Mouse (Mus musculus): ENCODE data around the gene Eif2b5. TPM values are rescaled to one million over a fixed set of nuclear protein-coding genes. Genes with fewer than 3 reads are reported as not detected.

Gene Eif2b5
- polyA plus RNA-seq (2017; shearing (Covaris generic)) = 74.1 TPM

DNA sequence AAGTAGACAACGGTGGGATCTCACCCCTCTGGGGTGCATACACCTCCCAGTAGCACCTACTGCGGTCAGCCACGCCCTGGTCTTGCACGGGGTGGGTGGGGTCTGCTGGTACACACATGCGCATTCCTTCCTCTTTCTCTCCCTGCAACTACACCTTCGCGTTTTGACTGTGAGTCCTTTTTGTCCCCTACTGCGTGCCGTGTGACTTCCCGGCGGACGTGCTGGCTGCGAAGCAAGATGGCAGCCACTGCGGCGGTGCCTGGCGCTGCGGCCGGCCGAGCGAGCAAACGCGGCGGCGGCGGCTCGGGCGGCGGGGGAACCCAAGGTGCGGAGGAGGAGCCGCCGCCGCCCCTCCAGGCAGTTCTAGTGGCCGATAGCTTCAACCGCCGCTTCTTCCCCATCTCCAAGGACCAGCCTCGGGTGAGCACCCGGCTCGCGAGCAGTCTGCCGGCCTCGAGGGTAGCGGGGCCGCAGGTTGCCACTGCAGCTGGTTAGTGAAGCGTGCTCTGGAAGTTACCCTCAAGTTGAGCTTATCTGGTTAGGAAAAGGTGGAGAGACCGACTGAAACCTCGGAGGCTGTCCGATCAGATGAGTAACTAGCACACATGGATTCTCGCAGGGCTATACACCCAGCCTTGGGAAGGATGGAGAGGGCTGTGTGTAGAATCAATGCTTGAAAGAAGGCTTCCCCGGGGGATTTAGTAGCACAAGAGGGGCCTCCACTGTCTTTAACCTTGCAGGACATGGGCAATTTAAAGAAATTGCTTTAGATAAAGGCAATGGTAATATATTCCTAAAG is at the start of gene Eif2b5:
Eif2b5 (plus strand) TSS at position 141 of the 799 bp plus-strand sequence.

DNA sequence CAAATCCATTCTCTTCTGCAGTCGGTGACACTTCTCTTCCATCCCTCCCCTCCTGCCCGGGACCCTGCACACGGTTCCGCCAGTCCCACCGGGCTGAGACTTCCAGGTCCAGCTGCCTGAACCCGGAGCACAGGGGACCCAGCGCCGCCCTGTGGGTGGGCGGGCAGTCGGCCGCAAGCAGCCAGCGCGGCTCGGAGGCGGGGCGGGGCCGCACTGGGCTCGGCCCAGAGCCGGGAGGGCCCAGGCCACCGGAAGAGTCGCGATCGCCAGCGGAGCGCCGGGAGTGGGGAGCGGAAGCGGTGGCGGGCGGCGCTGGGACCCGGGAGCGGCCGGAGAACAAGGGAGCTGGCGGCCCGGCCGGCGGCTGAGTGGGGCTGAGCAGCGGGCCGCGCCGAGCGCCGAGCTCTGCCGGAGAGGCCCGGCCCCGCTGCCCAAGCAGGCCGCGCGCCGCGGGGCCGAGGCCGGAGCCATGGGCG is 18.1 kb downstream of the Eif2b5 start, which contains the start of gene Dvl3:
Dvl3 (plus strand) TSS at position 257 of the 476 bp plus-strand sequence.

DNA sequence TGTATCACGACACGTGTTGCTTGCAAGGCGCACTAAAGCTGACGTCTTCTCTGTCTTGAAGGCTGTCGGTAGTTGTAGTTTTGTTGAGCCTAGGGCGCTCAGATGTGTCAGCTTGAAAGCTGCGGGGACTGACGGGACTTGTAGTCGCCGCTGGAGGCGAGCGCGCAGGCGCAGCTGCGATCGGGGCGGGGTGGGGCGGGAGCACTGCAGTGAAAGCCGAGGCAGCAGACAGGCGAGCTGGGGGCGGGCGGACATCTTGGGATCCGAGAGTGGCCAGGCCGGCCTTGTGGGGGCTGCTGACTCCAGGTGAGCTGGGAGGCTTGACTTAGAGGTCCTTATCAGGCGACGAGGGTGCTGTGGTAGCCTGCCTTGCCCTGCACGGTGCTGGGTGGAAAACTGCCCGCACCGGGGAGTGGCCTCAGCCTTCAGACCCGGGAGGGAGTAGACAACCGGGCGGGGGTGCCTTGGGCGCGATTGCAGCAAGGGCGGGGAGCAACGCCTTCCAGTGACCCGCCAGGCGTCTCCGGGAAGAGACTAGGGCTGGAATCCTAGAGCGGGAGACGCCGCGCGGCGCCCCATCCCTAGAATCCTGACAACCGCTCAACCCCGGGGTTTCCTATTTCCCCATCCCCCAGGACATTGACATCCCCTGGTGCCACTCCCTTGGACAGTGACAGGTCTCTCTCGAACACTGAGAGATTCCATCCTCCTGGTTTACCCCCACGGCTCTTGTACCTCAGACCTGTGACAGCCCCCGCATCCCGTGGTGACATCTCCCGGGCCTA is 36.9 kb downstream of the Eif2b5 start, which contains the start of gene Ap2m1:
Ap2m1 (plus strand) TSS at position 183 of the 785 bp plus-strand sequence.

DNA sequence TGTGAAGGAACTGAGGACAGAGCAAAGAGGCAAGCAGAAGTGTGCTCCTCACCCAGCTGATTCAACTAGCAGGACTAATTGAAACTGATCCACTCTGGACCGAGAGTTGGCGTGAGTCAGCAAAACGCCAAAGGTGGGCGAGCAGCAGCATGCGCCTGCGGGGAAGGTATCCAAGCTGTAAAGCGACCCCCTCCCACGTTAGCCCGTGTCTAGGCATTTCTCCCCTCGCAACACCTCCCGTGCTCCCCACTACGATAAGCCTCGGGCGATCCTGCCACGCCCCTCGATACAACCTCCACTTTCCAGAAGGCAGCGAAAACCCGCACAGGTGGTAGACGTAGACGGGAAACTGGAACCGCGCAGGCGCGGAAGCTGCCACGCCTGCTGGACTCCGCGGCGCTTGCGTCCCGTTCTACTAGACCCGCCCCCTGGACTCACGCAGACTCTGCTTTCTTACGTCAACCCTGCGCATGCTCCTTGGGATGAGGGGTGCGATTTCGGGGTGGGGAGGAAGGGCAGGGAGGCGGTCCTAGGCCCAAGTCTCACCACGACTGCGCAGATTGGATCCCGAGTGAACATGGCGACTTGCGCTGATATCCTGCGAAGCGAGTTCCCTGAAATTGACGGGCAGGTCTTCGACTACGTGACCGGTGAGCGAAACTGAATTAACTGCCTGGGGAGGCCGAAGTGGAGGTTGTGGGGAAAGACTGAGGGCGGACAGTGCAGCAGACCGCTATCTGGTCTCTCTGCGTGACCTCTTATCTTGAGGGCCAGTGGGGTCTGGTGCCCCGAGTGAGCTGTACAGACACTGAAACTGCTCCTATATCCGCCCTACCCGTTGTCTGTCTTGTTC is 49.7 kb downstream of the Eif2b5 start, which contains the start of gene Abcf3:
Abcf3 (plus strand) TSS at position 482 of the 853 bp plus-strand sequence.

Other genes starting within 250 kb of the Eif2b5 start
- gene Parl, start 196.4 kb upstream of the Eif2b5 start, polyA plus RNA-seq (2017; shearing (Covaris generic)) = 85.1 TPM
- not detected for gene Cyp2ab1, start 173.4 kb upstream of the Eif2b5 start, polyA plus RNA-seq (2017; shearing (Covaris generic))
- 32.8 TPM for gene Abcc5, start 72.4 kb upstream of the Eif2b5 start, polyA plus RNA-seq (2017; shearing (Covaris generic))
- 28.3 TPM for gene Dvl3, start 18.2 kb downstream of the Eif2b5 start, polyA plus RNA-seq (2017; shearing (Covaris generic))
- gene Ap2m1, start 36.7 kb downstream of the Eif2b5 start, polyA plus RNA-seq (2017; shearing (Covaris generic)) = 410 TPM
- gene Abcf3, start 49.8 kb downstream of the Eif2b5 start, polyA plus RNA-seq (2017; shearing (Covaris generic)) = 71.0 TPM
- gene Vwa5b2, start 90.7 kb downstream of the Eif2b5 start, polyA plus RNA-seq (2017; shearing (Covaris generic)) = 0.07 TPM
- 20.3 TPM for gene Eef1akmt4, start 112.8 kb downstream of the Eif2b5 start, polyA plus RNA-seq (2017; shearing (Covaris generic))
- gene Gm49333, start 112.8 kb downstream of the Eif2b5 start, polyA plus RNA-seq (2017; shearing (Covaris generic)) = not detected
- gene Alg3, start 112.9 kb downstream of the Eif2b5 start, polyA plus RNA-seq (2017; shearing (Covaris generic)) = 40.1 TPM
- 0.28 TPM for gene Camk2n2, start 122.5 kb downstream of the Eif2b5 start, polyA plus RNA-seq (2017; shearing (Covaris generic))
- not detected for gene Ece2, start 131.0 kb downstream of the Eif2b5 start, polyA plus RNA-seq (2017; shearing (Covaris generic))
- 258 TPM for gene Psmd2, start 152.8 kb downstream of the Eif2b5 start, polyA plus RNA-seq (2017; shearing (Covaris generic))
- gene Eif4g1, start 169.5 kb downstream of the Eif2b5 start, polyA plus RNA-seq (2017; shearing (Covaris generic)) = 130 TPM
- gene Fam131a, start 194.4 kb downstream of the Eif2b5 start, polyA plus RNA-seq (2017; shearing (Covaris generic)) = 0.95 TPM
- gene Polr2h, start 218.8 kb downstream of the Eif2b5 start, polyA plus RNA-seq (2017; shearing (Covaris generic)) = 62.2 TPM
- gene Clcn2, start 218.9 kb downstream of the Eif2b5 start, polyA plus RNA-seq (2017; shearing (Covaris generic)) = 4.7 TPM
- not detected for gene Chrd, start 234.3 kb downstream of the Eif2b5 start, polyA plus RNA-seq (2017; shearing (Covaris generic))
- not detected for gene Thpo, start 235.7 kb downstream of the Eif2b5 start, polyA plus RNA-seq (2017; shearing (Covaris generic))

All from CD4-positive, CD25-positive, alpha-beta regulatory T cell (primary cell).